In the genomic region with DNA sequence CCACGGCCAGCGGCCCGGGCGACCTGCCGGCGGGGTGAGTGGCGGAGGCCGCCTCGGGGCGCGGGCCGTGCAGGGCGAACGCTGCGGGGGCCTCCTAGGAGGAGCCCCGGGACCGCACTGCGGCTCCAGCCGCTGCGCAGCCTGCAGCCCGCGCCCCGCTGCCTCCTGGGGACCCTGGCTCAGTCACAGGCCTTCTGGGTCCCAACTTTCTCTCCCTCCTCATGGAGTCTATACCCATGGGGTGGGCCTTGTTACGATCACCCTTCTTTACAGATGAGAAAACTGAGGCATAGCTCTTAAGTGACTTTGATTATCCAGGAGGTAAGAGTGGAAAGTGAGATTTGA, we compare ENCODE assay signal across 8 mouse cellular contexts. TPM values are rescaled to one million over a fixed set of nuclear protein-coding genes. Genes with fewer than 3 reads are reported as not detected.
DNase-seq lines count a peak whose midpoint lies in the region; ATAC-seq and TF ChIP-seq lines count a peak whose summit lies in the region.

No protein-coding gene starts in this region.

- DNase-seq in gastrocnemius, postnatal 14 days = peak; percentile 28
- DNase-seq in gastrocnemius, adult 8-10 months (ENCODE audit: low spot score in 2 of 2) = no peak
- DNase-seq in right cerebral cortex, postnatal 4 days = peak; percentile 20
- no peak for DNase-seq in right cerebral cortex, postnatal 10 days (ENCODE audit: low spot score in 2 of 2)
- no peak for DNase-seq in limb, embryonic 14.5 days (ENCODE audit: low spot score)
- DNase-seq in frontal cortex, postnatal 10 days (ENCODE audit: low spot score in 2 of 2) = no peak
- no peak for DNase-seq in frontal cortex, postnatal 14 days (ENCODE audit: low spot score in 2 of 2)

- no peaks in the 10 kb centered on the region for H3K36me3 ChIP-seq in limb, embryonic 14.5 days (ENCODE audit: control insufficient read depth, insufficient read depth, low read length)
- H3K36me3 ChIP-seq in stomach, embryonic 16.5 days (ENCODE audit: control insufficient read depth, insufficient read depth, low read length) = no peaks in the 10 kb centered on the region

- peaks cover 12% of the 10 kb centered on the region for H3K4me1 ChIP-seq in limb, embryonic 14.5 days (ENCODE audit: control insufficient read depth, insufficient read depth, low read length)
- H3K4me1 ChIP-seq in stomach, embryonic 16.5 days (ENCODE audit: control insufficient read depth, insufficient read depth, low read length) = peaks cover 34% of the 10 kb centered on the region

- H3K4me3 ChIP-seq in limb, embryonic 14.5 days (replicated peaks; ENCODE audit: low read length) = peak overlapping the region; percentile 58
- peak overlapping the region; percentile 70 for H3K4me3 ChIP-seq in stomach, embryonic 16.5 days (replicated peaks; ENCODE audit: low read length)

- intact Hi-C loops in gastrocnemius, postnatal 14 days (cut with DNase I; ENCODE audit: low total_unique reads) = no loop called here

- TF ChIP-seq POLR2A in limb, embryonic 14.5 days (IDR thresholded peaks at IDR 0.05; ENCODE audit: borderline replicate concordance, extremely low read depth, insufficient read depth, insufficient read length) = no peak

- no peaks in the 10 kb centered on the region for H3K9me3 ChIP-seq in limb, embryonic 14.5 days (ENCODE audit: control insufficient read depth, low read length)
- H3K9me3 ChIP-seq in stomach, embryonic 16.5 days (replicated peaks; ENCODE audit: control insufficient read depth, low read length) = no peaks in the 10 kb centered on the region

- H3K27ac ChIP-seq in limb, embryonic 14.5 days (replicated peaks; ENCODE audit: low read depth, low read length) = 0 out of 2 replicates have a peak overlapping the region, but pooled peaks have one; percentile 8
- H3K27ac ChIP-seq in stomach, embryonic 16.5 days (ENCODE audit: low read length) = peak overlapping the region; percentile 81

- WGBS in limb, embryonic 14.5 days = 6% methylated on average over 9 of the region's 24 CpGs
- WGBS in stomach, embryonic 16.5 days = 4% methylated on average over 19 of the region's 24 CpGs

- H3K4me2 ChIP-seq in limb, embryonic 14.5 days (replicated peaks; ENCODE audit: low read depth, low read length, severe bottlenecking) = peak overlapping the region; percentile 93
- H3K4me2 ChIP-seq in stomach, embryonic 16.5 days (ENCODE audit: low read depth, low read length) = peak overlapping the region; percentile 98

- H3K9ac ChIP-seq in limb, embryonic 14.5 days (ENCODE audit: low read depth, low read length, severe bottlenecking) = peak overlapping the region; percentile 81
- H3K9ac ChIP-seq in stomach, embryonic 16.5 days (ENCODE audit: low read length) = peak overlapping the region; percentile 79

- no peaks in the 10 kb centered on the region for H3K27me3 ChIP-seq in limb, embryonic 14.5 days (ENCODE audit: control insufficient read depth, insufficient read depth, low read length)
- H3K27me3 ChIP-seq in stomach, embryonic 16.5 days (ENCODE audit: control insufficient read depth, insufficient read depth, low read length) = no peaks in the 10 kb centered on the region

- peak; percentile 49 for ATAC-seq in limb, embryonic 14.5 days (ENCODE audit: low FRiP score, low read depth)
- ATAC-seq in stomach, embryonic 16.5 days (ENCODE audit: insufficient read depth, low FRiP score) = no peak

RNA-seq across cellular contexts. Expression of a gene that starts 0.7 kb away (rescaled TPM):
- under 1 TPM; 0.25 to 0.44 TPM for total RNA-seq in gastrocnemius, postnatal 14 days (2021)
- under 1 TPM in 2 of 4 experiments, not detected in 2; 0.11 to 0.16 TPM for total RNA-seq in gastrocnemius, adult 8-10 months (2022)
- polyA plus RNA-seq in limb, embryonic 14.5 days (2012; rRNA removed) = 5.4 and 6.0 TPM in 2 replicates
- 4.0 and 4.3 TPM in 2 replicates for polyA plus RNA-seq in limb, embryonic 14.5 days (2014; fragmentation: Nextera tagmentation; extraction: Ambion mirVana)
- polyA plus RNA-seq in stomach, embryonic 16.5 days (2015; fragmentation: Nextera tagmentation; extraction: Ambion mirVana) = 21.2 and 25.6 TPM in 2 replicates

Comparison
In these comparisons a context has a peak if more than half of its experiments do, and no peak if none do; other contexts are left out.
1. DNase-seq: peak in gastrocnemius, postnatal 14 days (single experiment) and right cerebral cortex, postnatal 4 days (single experiment); none in gastrocnemius, adult 8-10 months (0 of 2), right cerebral cortex, postnatal 10 days (0 of 2), limb, embryonic 14.5 days (single experiment), frontal cortex, postnatal 10 days (0 of 2) and frontal cortex, postnatal 14 days (0 of 2).